Mouse (Mus musculus) lung, embryonic 16.5 days (tissue): ENCODE measurements at regions not wholly inside any gene's neighbourhood (a gene's known extent, or its start where the extent isn't known, plus 50 kb on each side); places are given as distances from the start of the nearest gene placed in this dataset.

ENCODE experiments used
- ATAC-seq: fragments of 200-750 bp; cut with Nextera tagmentation; 2 replicates; pipeline ENCODE4 v1.8.0; 2017; ENCODE audit warnings: low read depth, mild to moderate bottlenecking, moderate library complexity
- H3K27ac ChIP-seq: fragments of 300-500 bp; sonication (generic); 2 replicates; pipeline ENCODE4 v1.5.1; 2014; ENCODE audit warnings: mild to moderate bottlenecking, control low read depth, low read length
- H3K27me3 ChIP-seq: fragments of 300-500 bp; sonication (generic); 2 replicates; pipeline ENCODE4 v1.6.1; 2014; ENCODE audit warnings: low read depth, low read length, mixed read lengths; ENCODE audit not compliant: control insufficient read depth, insufficient read depth
- H3K36me3 ChIP-seq: fragments of 300-500 bp; sonication (generic); 2 replicates; pipeline ENCODE4 v1.6.1; 2014; ENCODE audit warnings: low read length; ENCODE audit not compliant: control insufficient read depth, insufficient read depth
- H3K4me1 ChIP-seq: fragments of 300-500 bp; sonication (generic); replicated peaks from 2 replicates; pipeline ENCODE4 v1.6.1; 2014; ENCODE audit warnings: low read length, mixed read lengths; ENCODE audit not compliant: control insufficient read depth, insufficient read depth
- H3K4me2 ChIP-seq: fragments of 300-500 bp; sonication (generic); 2 replicates; pipeline ENCODE4 v1.6.1; 2014; ENCODE audit warnings: low read depth, low read length, control low read depth
- H3K4me3 ChIP-seq: fragments of 300-500 bp; sonication (generic); 2 replicates; pipeline ENCODE4 v1.5.1; 2014; ENCODE audit warnings: mild to moderate bottlenecking, low read length, control low read depth
- H3K9ac ChIP-seq: fragments of 300-500 bp; sonication (generic); 2 replicates; pipeline ENCODE4 v1.6.1; 2014; ENCODE audit warnings: low read length, control low read depth
- H3K9me3 ChIP-seq: fragments of 300-500 bp; sonication (generic); 2 replicates; pipeline ENCODE4 v1.6.1; 2016; ENCODE audit warnings: low read length; ENCODE audit not compliant: control insufficient read depth
- WGBS: fragments of 180-500 bp; shearing (Covaris S2); extraction: QIAGEN DNeasy Blood & Tissue Kit; methylation state at CpG from one replicate; pipeline ENCODE4 v1.1.7; 2014; 5-methylcytosine and 5-hydroxymethylcytosine counted together

GRCm38 (mm10) chr15:59954345-59954744 lies 62.1 kb downstream of the 4933412E24Rik start:
- Histone ChIP-seq H3K9me3 (no peaks in the 10 kb centered on the region), H3K4me2 (no peak overlapping the region), H3K4me3 (no peak overlapping the region), H3K9ac (no peak overlapping the region), H3K4me1 (0 out of 2 replicates have a peak, but pooled peaks cover 3% of the 10 kb centered on the region), H3K36me3 (no peaks in the 10 kb centered on the region), H3K27me3 (no peaks in the 10 kb centered on the region), H3K27ac (no peak overlapping the region)
- ATAC-seq, result peak; percentile 97
- WGBS, result 57% methylated on average over 3 of the region's 3 CpGs

DNA sequence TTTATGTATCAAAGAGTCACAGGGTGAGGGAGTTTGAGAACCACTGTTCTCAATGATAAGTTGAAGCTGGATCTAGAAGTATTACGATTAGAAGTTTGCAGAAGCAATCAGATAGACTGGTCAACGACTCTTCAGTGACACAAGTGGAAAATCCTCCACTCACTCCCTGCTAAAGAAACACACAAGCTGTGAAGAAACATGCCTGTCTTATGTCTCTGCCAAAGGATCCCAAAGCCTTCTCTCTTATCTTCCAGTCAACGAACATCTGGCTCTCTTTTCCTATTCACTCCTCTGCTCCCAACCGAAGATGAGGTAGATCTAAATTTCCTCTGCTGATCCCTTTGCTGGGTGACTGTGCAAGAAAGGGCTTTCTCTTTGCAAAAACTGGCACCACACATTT lies 62.6 kb downstream of the 4933412E24Rik start:
- H3K4me2 ChIP-seq, result no peak overlapping the region
- no peaks in the 10 kb centered on the region for H3K36me3 ChIP-seq
- no peak overlapping the region for H3K4me3 ChIP-seq
- no peaks in the 10 kb centered on the region for H3K27me3 ChIP-seq
- peak; percentile 78 for ATAC-seq
- no peaks in the 10 kb centered on the region for H3K9me3 ChIP-seq
- H3K27ac ChIP-seq, result no peak overlapping the region
- 27% methylated on average over 4 of the region's 4 CpGs for whole genome bisulfite sequencing
- 0 out of 2 replicates have a peak, but pooled peaks cover 3% of the 10 kb centered on the region for H3K4me1 ChIP-seq
- H3K9ac ChIP-seq, result no peak overlapping the region

DNA sequence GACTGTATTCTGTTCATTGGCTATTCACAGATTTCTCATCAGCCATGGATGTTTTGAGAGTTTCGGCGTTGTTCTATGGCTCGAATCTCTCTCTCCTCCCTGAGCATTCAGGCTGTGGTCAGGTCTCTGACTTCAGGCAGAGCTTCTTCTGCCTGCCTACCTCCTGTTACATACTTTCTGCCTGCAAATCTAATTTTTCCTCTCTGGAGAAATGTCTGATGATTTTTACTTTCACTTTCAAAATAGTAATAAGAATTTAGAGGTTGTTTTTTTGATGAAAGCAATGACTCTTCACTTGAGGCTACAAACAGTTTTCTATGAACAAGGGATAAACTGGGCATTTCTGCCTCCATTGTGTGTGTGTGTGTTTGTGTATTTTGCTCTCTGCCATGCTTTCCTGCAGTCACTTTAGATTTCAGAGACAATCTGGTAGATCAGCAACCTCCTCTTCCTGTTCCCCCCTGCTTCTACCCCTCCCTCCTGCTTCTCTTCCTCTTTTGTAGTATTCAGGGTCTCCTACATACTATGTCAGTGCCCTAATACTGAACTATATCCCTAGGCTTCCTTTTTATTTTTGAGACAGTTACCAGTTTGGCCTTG lies 65.7 kb downstream of the 4933412E24Rik start:
- no peaks in the 10 kb centered on the region for H3K27me3 ChIP-seq

DNA sequence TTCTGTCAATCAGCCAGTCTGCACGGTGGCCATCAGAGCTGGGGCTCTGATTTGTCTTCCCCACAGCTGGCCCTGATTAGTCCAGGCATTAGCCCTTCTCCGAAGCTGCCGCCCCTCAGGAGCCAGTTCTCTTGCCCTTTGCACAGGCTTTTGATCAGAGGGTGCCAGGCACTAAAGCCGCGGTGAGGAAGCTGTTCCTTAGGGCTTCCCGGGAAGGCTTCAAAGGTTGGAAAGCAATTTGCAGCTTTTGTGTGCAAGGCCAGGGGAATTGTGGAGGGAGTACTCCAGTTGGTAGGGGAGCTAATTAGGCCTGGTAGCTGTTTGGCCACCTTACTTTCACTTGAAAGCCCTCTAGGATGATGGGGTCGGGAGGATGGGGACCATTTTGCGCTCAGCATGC lies 71.2 kb downstream of the 4933412E24Rik start:
- H3K27ac ChIP-seq, result no peak overlapping the region
- H3K27me3 ChIP-seq, result no peaks in the 10 kb centered on the region
- H3K36me3 ChIP-seq, result no peaks in the 10 kb centered on the region
- WGBS, result 14% methylated on average over 8 of the region's 8 CpGs
- H3K4me2 ChIP-seq, result no peak overlapping the region
- no peak overlapping the region for H3K4me3 ChIP-seq
- no peak overlapping the region for H3K9ac ChIP-seq
- H3K4me1 ChIP-seq, result no peaks in the 10 kb centered on the region
- no peaks in the 10 kb centered on the region for H3K9me3 ChIP-seq
- no peak for ATAC-seq

More for the DNA sequence above, 65.7 kb downstream of the 4933412E24Rik start:
- H3K4me1 ChIP-seq, result 0 out of 2 replicates have a peak, but pooled peaks cover 3% of the 10 kb centered on the region
- H3K9me3 ChIP-seq, result no peaks in the 10 kb centered on the region
- no peak overlapping the region for H3K27ac ChIP-seq
- H3K9ac ChIP-seq, result no peak overlapping the region
- no peak overlapping the region for H3K4me3 ChIP-seq
- no peak for ATAC-seq
- H3K36me3 ChIP-seq, result no peaks in the 10 kb centered on the region
- WGBS, result 89% methylated on average over 3 of the region's 3 CpGs
- H3K4me2 ChIP-seq, result no peak overlapping the region

DNA sequence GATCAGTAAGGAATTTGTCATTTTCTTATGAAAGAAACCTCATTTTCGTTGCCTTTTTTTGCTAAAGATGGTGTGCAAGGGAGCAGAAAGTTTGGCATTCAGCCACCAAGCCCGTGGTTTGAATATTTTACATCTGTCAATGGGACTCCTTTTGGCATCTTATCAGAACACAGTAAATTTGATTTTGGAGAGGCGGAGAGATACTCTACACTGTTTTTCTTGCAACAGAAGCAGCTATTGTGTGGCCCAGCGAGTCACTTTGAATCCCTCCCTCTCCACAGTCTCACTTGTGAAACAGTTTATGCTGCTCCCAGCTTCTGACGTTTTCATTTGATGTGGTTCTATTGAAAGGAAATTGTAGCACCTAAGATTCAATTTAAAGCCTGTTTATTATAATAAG lies 79.9 kb downstream of the 4933412E24Rik start:
- Histone ChIP-seq H3K9ac (no peak overlapping the region), H3K4me1 (peaks cover 9% of the 10 kb centered on the region; the same call in 1 of the 2 replicates), H3K27me3 (no peaks in the 10 kb centered on the region), H3K4me2 (no peak overlapping the region), H3K9me3 (0 out of 2 replicates have a peak, but pooled peaks cover 2% of the 10 kb centered on the region), H3K36me3 (no peaks in the 10 kb centered on the region), H3K27ac (no peak overlapping the region), H3K4me3 (no peak overlapping the region)
- peak; percentile 76 for ATAC-seq
- WGBS, result 11% methylated on average over 5 of the region's 5 CpGs

GRCm38 (mm10) chr15:59913860-59914259 lies 102.6 kb downstream of the 4933412E24Rik start:
- Histone ChIP-seq H3K27ac (no peak overlapping the region), H3K27me3 (no peaks in the 10 kb centered on the region), H3K9ac (no peak overlapping the region), H3K4me2 (no peak overlapping the region), H3K36me3 (no peaks in the 10 kb centered on the region), H3K4me1 (no peaks in the 10 kb centered on the region), H3K4me3 (no peak overlapping the region), H3K9me3 (no peaks in the 10 kb centered on the region)
- ATAC-seq, result no peak
- 39% methylated on average over 4 of the region's 4 CpGs for WGBS

GRCm38 (mm10) chr15:59908300-59908699 lies 108.1 kb downstream of the 4933412E24Rik start:
- 87% methylated on average over 2 of the region's 2 CpGs for WGBS
- no peak for ATAC-seq
- Histone ChIP-seq H3K4me3 (no peak overlapping the region), H3K9me3 (no peaks in the 10 kb centered on the region), H3K27ac (no peak overlapping the region), H3K27me3 (no peaks in the 10 kb centered on the region), H3K9ac (no peak overlapping the region), H3K4me1 (no peaks in the 10 kb centered on the region), H3K4me2 (no peak overlapping the region), H3K36me3 (no peaks in the 10 kb centered on the region)

DNA sequence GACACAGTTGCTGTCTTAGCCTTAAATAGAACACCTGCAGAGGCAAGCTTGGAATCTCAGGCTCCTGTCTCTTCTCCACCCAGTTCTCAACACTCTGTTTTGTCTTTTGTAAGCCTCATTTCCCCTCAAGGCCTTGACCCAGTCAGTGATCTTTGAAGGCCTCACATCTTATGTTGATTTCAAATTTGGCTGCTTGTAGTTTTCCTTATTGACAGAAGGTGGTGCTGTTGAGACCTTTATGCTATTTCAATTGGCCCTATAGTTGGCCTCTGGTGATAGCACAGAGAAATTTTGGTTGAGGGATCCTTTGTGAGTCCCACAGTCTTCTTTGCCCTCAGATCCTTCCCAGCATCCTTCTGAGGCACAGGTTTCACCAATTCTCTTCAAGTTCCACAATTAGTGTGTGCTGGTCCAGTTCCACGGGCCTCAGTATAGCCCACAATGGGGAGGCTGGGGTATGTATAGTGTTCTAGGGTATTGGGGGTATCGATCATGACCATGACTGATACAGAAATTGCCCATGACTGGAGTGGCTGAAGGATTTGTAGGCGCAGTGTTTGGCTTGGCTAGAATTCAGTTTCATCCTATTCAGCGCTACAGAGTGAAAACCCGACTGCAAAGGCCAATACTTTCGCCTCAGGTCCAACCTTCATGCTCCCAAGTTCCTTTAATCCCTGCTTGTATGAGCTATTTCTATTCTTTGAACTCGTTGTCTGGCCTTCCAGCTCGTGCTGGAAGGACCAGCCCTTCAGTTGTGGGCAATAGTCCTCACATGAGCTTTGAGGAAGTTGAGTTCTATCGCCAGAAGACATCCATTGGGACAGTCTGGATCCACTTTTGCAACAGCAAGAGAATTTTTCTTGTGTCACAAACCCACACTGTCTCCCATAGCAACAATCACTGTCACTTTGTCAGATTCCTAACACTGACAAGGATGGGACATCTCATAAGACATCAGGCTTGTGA lies 110.3 kb downstream of the 4933412E24Rik start:
- H3K27ac ChIP-seq, result no peak overlapping the region
- 77% methylated on average over 9 of the region's 9 CpGs for whole genome bisulfite sequencing
- no peak for ATAC-seq
- no peak overlapping the region for H3K4me3 ChIP-seq
- H3K27me3 ChIP-seq, result no peaks in the 10 kb centered on the region
- H3K4me1 ChIP-seq, result no peaks in the 10 kb centered on the region
- no peak overlapping the region for H3K9ac ChIP-seq
- H3K4me2 ChIP-seq, result no peak overlapping the region
- H3K9me3 ChIP-seq, result no peaks in the 10 kb centered on the region
- H3K36me3 ChIP-seq, result no peaks in the 10 kb centered on the region

DNA sequence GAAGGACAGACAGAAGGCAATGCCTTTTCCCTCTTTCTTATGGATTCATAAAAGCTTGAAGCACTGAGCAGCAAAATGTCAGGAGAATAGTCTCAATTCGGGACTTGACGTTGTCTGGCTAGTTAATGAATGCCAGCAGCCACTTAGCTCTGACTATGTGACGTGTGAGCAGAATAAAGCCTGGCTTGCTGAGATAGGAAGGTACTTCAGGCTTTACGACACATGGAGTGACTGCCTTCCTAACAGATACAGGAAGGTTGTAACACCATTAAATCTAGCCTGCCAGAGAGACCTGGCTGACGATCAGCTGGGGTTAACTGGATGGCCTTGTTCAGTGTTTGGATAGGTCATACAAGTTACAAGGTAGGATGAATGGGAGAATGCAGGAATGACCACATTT lies 111.7 kb downstream of the 4933412E24Rik start:
- no peaks in the 10 kb centered on the region for H3K4me1 ChIP-seq
- H3K27me3 ChIP-seq, result no peaks in the 10 kb centered on the region
- no peaks in the 10 kb centered on the region for H3K36me3 ChIP-seq
- H3K4me2 ChIP-seq, result no peak overlapping the region
- no peaks in the 10 kb centered on the region for H3K9me3 ChIP-seq
- no peak for ATAC-seq
- H3K9ac ChIP-seq, result no peak overlapping the region
- no peak overlapping the region for H3K27ac ChIP-seq
- H3K4me3 ChIP-seq, result no peak overlapping the region
- 42% methylated on average over 5 of the region's 5 CpGs for WGBS
